Mouse (Mus musculus) fat pad, adult 2 months (tissue): Measurements from ENCODE around the gene Ccdc174.
"Not testable (repeated sequence)": the region's sequence is repeated elsewhere in the genome, so short reads cannot be mapped to it uniquely, and the experiment has no call there.

Source experiments
- DNase-seq: peaks from one replicate; pipeline ENCODE4 v3.0.0-alpha.2; 2011; ENCODE audit warnings: low read depth, low spot score; ENCODE audit errors: extremely low read depth

Gene Ccdc174

DNA sequence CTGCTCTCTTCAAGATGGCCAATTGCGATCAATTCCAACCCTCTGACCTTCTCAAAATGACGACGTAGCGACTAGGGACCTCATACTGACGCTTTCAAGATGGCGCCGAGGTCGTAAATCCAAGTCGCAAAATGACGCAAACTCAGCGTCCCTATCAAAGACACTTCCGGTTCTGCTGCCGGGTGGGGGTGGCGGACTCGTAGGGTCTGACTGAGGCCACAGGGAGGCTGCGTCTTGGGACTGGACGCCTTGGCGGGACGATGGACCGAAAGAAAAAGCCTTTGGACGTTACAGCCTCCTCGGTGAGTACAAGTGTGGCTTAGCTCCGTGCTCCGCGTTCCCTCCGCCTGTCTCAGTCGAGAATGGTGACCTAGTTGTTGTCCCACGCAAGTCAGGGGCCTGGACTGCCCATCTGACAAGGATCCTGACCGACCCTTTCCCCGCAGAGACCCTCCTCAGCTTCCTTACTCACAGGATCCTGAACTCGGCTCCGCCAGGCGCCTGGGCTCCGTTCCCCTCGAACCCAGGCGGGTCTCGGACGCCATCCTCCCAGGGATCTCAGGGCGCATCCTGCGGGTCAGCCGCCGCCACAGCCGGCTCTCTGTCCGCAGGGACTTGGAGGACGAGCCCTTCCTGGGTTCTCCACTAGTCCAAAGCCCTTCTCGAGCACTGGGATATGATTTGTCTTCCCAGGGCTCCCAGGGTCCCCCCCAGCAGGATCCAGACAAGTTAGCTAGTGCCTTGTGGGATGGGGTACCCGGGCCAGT, at the start of gene Ccdc174:
Gene Ccdc174 (plus strand): TSS at position 169 of the 767 bp plus-strand sequence.
- DNase-seq, result peak; percentile 85

DNA sequence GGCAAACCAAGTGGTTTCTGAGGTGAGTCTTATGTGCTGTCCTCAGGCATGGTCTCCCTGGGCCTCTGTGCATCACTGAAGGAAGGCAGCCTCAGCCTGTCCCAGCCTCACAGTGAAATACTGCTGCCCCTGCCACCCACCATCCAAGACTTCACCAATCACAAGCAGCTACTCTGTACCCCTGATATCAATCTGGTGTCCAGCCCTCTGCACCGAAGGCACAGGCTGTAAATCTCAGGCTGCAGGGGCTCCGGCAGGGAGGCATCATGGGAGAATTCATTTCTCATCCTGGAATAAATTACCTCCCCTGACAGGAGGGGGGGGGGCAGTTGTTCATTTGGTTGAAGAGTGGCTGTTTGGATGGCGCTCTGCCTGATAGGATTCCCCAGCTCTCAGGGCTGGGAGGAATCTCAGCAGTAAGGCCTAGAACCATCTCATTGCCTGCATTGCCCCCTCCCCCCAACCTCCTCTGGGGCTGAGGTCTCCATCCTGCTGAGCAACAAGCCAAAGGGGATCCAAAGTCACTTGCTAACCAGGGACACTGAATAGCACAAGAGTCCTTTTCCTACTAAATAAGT, 44.9 kb upstream of the Ccdc174 start:
- no peak for DNase-seq

DNA sequence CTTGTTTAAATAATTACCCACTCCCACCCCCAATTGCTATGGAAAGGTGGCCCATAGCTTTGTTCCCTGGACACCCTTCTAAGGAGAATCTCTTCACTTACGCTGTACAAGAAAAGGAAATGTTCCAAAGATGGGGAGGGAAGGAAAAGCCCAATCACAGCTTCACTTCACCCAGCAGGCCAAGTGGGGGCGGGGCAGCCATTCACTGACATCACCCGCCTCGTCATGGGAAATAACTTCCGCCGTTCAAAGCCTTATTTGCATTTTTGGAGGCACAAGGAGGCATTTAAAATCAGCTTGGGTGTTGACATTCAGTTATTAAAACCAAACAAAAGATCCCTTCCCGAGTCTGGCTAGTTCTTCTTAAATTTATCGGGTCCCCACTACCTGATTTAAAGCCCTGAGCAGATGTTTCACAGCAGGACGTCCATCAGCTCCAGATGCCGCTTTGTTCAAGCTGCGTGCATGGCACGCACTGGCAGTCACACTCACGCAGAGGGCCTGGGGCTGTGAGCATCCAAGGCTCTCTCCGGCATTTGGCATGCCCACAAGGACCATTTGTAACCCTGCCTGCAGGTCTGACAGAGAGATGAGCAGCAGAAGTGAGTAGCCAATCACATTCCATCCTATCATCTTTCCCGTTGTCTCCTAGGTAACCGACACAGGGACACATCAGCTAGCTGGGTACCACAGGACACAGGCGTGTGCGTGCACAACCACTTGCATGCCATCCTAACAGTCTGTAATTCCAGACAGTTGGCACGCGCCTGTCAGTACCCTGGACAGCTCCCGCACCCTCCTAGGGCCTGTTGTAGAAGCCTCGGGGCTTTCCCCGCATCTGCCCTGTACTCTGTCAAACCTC, 38.6 kb upstream of the Ccdc174 start:
- no peak for DNase-seq

DNA sequence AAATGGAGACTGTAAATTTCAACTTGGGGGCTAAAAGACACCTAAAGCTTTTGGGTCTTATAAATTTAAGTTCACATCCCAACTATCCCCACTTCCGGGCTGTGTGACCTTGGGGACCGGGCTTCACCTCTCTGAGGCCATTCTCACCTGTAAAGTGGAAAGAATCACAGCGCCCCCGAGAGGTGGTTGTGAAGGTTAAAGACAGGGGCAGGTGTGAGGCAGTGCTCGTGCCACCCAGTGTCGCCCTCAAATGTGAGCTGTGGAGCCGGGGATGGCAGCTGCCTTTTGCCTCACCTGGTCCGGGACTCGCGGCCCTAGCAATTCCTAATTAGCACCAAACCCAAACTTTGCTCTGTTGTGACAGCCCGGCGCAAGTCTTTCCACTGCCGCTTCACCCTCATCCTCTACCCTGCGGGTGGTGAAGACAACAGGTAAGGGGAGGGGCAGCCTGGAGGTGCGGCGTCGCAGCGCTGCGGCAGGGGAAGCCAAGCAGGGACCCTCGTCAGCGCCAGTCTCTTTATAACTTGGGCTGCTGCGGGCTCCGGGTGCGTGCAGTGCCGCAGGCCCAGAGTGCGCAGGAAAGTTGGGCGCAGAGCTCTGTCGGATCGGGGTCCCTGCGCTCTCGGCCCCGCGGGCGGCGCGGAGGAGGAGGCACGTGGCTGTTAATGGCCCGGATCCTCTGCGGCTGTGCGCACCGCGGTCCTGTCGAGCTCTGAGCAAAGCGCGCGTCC, 34.8 kb upstream of the Ccdc174 start:
- DNase-seq, result no peak

GRCm38 (mm10) chr6:91843628-91844153, 34.2 kb upstream of the Ccdc174 start:
- DNase-seq, result no peak

- DNase-seq, result no peak
Observed at GRCm38 (mm10) chr6:91852550-91852949, 25.3 kb upstream of the Ccdc174 start.

DNA sequence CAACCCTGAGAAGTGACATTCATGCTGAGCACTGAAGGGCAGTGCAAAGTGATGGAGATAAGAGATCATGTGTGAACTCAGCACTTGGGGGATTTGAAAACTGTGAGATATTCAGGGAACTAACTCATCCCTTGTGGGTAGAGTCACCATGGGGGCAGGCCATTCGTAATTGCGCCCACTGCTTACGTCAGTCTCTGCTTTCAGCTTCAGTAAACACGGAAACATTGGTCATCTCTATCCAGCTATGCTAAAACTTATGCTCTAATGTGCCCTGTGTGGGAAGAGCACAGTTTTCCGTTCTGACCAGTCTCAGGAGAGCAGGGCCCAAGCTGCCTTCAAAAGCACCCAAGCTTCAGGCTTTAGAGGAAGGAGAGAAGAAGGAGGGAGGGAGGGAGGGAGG, 19.5 kb upstream of the Ccdc174 start:
- DNase-seq, result no peak

- DNase-seq, result no peak
Observed at GRCm38 (mm10) chr6:91862848-91863247, 15.0 kb upstream of the Ccdc174 start.

DNA sequence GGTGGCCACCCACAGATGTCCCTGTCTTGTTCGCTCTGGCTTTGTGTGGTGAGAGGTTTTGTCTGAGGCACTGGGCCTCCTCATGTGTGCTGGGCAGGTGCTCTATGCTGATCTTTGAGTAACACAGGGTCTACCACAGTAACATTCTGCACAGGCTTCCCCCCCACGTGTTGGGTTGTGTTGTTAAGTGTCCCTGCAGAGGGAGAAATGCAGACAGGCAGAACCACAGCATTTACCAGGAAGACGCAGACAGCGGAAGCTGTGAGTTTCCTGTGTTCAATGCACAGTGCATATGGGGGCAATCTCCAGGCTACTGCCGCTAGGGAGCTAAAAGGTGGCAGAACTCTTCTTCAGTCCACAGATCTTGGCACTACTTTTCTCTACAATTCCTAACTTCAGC, 13.3 kb upstream of the Ccdc174 start:
- DNase-seq, result no peak

GRCm38 (mm10) chr6:91865601-91866000, 12.3 kb upstream of the Ccdc174 start:
- no peak for DNase-seq

DNA sequence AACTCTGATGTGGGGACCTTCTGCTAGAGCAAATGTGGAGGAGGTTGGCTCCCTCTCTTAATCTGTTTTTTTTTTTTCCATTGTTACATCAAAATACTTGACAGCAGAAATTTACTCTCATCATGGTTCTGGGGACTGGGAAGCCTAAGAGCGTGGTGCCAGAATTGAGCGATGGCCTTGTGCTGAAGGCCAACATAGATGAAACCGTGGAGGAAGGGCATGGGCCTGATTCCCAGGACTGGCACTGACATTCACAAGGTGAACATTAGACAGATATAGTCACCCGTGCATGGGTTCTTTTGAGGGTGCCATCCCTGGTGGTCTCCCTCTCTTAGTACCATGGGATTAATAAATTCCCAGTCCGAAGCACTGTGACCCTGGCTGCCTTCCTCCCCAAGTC, 9.8 kb upstream of the Ccdc174 start:
- no peak for DNase-seq

- DNase-seq, result no peak
Observed at GRCm38 (mm10) chr6:91872781-91873180, 5.1 kb upstream of the Ccdc174 start.

DNA sequence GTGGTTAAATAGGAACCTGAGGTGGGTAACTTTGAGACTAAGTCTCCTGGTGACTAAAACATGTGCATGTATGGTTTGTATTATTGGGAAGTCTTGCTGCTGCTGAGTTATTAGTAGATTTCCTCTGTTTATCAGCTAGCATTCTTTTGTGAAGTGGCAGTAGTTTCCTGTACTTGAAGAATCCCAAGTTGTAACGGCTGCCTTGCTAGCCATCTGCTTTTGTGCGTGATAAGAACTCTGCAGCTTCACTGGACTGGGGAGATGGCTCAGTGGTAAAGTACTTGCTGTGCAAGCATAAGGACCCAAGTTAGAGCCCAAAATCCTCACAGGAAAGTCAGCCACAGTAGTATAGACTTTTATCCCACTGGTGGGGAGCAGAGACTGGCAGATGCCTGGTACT, 6.0 kb downstream of the Ccdc174 start:
- DNase-seq, result no peak

DNA sequence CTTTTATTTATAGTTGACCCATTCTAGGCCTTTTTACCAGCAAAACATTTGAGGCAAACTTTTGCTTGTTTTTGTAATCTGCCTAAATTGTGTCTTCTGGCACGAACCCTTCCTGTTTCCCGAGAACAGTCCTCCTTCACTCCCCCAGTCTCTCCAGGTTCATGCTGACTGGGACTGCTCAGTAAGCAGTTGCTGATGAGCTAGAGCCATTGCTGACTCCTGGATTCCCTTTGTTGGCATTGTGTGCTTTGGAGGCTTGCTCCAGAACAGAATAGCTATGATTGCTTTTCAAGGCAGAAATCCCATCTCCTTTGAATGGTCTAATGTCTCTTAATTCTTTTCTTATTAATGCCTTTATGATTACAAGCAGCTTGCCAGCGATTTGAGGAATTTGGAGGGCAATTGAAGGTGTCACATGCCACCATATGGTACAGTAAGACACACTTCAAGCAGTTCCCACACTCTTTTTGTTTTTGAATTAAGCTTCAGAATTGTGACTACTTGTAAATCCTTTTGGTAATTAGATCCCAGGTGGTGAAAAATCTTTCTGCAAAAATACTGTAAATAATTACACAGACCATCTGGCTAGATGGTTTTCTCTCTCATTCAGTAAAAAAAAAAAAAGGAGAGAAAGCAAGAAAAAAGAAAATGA, 11.5 kb downstream of the Ccdc174 start:
- DNase-seq, result no peak

- no peak for DNase-seq
Observed at GRCm38 (mm10) chr6:91890615-91891014, 12.8 kb downstream of the Ccdc174 start.

DNA sequence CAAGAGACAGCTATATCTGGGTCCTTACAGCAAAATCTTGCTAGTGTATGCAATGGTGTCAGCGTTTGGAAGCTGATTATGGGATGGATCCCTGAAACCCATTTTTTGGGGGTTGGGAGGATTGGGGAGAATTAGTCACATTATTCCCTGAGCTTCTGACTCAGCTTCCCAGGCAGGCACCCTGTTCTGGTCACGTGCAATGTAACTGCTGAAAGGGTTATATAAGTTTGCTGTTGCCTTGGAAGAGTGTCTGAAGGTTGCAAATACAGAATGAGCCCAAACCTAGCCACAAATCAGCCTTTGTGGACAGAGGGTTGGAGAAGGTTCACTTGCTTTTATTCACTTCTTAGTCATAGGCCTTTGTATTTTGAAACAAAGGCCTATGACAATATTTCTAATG, 13.9 kb downstream of the Ccdc174 start:
- DNase-seq, result no peak

DNA sequence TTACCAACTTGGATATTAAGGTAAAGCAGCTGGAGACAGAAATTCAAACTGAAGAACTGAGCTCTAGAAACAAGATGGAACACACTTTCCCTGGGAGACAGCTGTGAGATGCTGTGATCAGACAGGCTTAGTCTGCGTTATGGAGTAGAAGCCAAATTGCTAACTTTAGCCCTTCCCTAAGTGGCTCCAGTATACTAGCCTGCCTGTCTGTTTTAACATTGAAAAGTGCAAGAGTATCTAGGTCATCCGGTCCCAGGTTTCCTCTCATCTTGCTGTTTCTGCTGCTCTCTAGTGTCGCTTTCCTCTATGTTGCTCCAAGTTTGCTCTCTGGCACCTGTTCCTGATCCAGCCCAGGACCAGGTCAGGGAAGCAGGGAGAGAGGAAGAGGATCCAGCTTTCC, 18.9 kb downstream of the Ccdc174 start:
- no peak for DNase-seq

DNA sequence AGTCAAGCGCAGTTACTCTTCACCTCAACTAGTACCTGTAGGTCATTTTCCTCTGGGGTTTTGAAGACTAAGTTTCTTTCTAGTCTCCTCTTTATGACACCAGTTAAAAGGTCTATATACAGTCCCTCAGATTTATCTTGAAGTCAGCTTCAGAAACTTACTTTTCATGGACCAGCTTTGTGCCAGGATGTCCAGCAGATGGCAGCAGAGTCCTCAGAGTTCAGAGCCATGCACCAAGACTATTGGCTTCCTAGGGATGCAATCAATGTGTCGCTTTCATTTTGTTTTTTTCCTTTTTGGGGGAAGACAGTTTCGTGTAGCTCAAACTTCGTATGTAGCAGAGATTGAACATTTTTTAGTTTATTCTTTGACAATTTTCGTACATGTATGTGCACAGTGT, 23.7 kb downstream of the Ccdc174 start:
- no peak for DNase-seq

GRCm38 (mm10) chr6:91902509-91902908, 24.7 kb downstream of the Ccdc174 start, which contains the start of gene 4930590J08Rik:
Gene 4930590J08Rik, plus strand, starts transcription at chr6:91902809.
- DNase-seq, result not testable (repeated sequence)

DNA sequence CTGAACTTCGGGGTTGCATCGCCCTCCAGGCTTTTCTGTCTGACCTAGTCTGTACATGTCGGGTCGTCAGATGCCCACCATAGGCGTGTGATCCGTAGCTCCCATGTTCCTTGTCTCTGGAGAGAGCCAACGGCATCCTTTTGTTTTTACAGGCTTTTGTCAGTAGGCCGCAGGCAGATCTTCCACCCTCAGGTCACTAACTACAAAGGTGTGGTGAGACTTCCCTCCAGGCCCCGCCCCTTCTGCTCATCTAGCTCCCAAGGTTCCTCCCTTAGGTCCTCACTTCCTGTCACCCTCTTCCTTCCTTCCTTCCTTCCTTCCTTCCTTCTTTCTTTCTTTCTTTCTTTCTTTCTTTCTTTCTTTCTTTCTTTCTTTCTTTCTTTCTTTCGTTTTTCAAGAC, 36.2 kb downstream of the Ccdc174 start:
- DNase-seq, result no peak
